Mouse (Mus musculus): Measurements from ENCODE around the gene Wfdc17.

- no peak for TF ChIP-seq POLR2A (IDR thresholded peaks at IDR 0.05; ENCODE audit: control insufficient read depth in 1 of 2, insufficient read depth in 1 of 2, low read depth in 1 of 2, low read length in 2 of 2, poor library complexity in 1 of 2)
- TF ChIP-seq MAX (IDR thresholded peaks at IDR 0.05; ENCODE audit: low read length): no peak
Measured at GRCm38 (mm10) chr11:83692008-83692407, 11.8 kb upstream of the Wfdc17 start.
